Mouse (Mus musculus) cerebellum, adult 2 months (tissue): Measurements from ENCODE around the gene Rmi2.

Experiments
- CTCF ChIP-seq: fragments of 200-500 bp; IDR thresholded peaks from 2 replicates; pipeline ENCODE4 v1.5.1; 2011; ENCODE audit warnings: low read depth, mild to moderate bottlenecking, control low read depth, low read length, moderate library complexity, borderline replicate concordance; ENCODE audit not compliant: insufficient read depth
- POLR2A ChIP-seq: fragments of 200-500 bp; IDR thresholded peaks from 2 replicates; pipeline ENCODE4 v1.6.1; 2011; ENCODE audit warnings: low read length, control low read depth, borderline replicate concordance; ENCODE audit not compliant: insufficient read depth

DNA sequence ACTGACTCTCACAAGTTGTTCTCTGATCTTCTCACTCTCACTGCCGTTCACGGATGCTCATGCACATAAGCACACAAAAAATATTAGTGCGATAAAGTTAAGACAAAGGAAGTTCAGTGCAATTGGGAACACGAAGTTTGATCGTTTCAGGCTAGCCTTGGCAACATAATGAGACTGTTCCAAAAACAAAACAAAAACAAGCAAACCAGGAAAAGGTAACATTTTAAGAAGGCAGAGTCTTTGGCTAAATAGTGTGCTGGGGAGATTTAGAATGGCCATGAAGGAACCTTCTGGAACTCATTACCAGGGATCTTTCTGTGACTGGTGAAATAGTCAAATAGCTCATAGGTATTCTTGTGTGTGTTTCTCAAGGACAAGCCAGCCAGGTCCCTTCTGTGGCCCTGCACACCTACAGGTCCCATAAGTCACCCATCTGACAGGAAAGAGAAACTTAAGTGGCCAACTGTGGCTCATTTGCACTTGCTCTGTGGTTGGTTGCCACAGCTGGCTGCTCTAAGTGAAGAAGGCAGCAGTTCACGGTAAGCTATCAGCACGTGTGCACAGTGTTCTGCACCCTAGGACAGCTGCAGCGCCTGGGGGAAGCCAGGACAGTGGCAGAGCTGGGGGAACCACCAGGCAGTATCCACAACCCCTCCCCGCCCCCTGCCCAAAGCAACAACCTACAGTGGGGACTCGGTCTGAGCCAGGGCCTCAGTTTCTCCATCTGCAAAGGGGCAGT is 28.9 kb upstream of the Rmi2 start, which contains the start of gene Prm1:
- no peak for TF ChIP-seq CTCF
- TF ChIP-seq POLR2A = no peak
